Mouse (Mus musculus): ENCODE data around the gene Rps28.

The Rps28 gene

DNA sequence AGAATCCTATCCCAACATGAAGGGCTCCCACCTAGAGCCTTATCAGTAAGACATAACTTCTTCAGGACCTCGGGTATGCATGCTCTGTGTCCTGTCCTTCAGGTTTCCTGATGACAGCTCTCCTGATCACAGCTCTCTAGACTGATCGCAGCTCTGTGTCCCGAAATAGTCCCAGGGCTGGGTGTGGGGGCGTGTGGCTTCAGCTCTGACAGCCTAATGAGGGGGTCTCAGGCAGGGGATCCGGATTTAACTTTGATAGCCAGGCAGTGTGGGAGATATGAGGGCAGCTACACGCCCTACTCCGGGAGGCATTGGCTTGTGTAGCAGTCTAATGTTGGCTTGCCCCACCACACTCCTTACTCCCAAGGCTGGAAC, 13.2 kb downstream of the Rps28 start:
- no peak for DNase-seq

DNA sequence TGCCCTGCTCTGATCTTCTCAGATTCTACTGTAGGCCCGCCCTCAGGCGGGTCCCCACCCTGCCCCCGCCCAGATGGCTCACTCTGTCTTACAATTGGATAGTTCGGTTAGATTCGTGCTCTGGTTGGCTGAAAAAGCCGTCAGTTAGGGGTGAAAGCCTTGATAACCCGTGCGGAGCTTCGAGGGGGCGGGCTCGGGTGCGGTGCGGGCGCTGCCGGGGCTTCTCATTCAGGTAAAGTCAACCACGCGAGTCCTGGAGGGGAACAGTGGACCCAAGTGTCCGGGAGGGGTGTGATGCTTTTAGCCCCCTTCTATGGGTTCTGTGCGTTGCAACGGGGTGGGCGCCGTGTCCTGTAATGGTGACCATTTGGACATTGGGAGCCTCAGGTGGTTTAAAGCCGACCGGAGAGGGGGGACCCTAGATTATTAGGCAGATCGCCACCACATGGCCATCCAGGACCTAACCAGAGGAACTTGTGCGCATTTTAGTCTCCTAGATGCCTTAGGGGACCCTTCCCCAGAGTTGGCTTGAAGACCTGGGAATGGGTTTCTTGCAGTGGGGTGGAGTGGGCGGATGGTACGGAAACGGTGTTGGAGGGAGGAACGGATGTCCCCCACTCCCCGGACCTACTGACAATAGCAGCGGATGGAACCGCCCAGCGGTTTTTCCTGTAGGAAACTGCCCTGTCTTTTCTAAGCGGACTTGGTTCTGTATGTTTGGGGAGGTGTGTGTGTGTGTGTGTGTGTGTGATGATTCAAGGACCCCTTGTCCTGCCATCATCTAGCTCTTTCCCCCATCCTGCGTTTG, 13.8 kb downstream of the Rps28 start, which contains the start of gene Kank3:
TSS of gene Kank3 (plus strand) at position 186 of the 808 bp plus-strand sequence.
- DNase-seq = peak; percentile 61 to 76

DNA sequence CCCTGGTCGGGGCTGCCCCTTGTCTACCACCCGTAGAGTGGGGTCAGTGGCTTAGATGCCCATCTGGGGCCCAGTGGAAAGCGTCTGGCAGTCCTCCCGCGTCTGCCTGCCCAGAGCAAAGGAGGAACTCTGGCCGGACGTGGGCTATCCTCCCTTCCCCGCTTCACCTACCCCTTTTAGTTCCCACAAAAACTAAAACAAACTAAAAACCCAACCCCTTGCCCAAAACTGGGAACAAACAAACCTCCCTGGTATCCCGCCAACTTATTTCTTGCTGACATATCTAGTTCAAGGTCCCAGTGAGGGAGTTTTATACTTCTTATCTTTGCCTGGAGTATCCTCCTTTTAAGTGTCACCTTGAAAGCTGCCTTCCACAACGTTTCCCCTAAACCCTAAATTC, 16.2 kb downstream of the Rps28 start:
- no peak for DNase-seq

DNA sequence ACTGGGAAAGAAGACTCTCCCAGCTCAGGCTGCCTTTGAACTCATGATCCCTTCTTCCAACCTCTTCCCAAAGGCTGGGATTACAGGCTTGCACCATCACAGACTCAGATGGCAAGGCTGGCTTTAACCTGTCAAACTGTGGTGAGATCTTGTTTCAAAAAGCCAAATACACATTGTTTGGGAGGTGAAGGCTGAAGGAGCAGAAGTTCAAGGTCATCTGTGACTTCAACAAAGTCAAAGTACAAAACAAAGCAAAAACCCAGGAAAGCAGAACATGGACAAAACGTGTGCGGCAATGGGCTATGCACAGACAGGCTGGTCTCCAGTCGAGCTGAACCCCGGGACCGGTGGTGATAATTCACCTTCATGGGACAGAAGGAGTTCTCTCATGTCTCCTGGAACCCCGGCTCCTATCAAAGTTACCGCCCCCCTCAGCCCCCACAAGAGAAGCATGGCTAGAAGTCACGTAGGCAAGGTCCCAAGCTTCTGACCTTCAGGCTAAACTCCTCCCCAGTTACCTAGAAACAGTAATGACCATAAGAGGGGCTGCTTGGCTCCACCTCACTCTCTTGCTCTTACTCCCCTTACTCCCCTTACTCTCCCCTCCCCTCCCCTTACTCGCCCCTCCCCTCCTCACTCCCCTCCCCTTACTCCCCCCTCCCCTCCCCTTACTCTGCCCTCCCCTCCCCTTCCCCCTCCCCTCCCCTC, 17.0 kb downstream of the Rps28 start:
- DNase-seq = no peak

DNA sequence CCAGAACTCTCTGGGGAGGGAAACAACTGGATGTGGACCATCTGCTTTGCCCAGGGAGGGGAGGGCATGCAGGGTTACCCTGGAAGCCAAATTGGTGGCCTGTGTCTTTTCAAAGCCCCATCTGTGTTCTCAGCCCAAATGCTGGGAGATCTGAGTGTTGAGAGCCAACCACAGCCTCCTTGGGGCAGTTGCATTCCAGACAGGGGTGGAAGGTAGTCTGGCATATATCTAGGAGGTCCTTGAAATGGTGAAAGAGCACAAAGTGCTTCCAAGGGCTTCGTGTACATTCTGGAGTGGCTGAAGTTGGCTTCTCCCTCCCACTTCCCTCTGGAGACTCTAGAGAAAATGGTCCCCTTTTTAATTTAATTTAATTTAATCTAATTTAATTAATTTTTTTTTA, 19.6 kb downstream of the Rps28 start:
- no peak for DNase-seq

DNA sequence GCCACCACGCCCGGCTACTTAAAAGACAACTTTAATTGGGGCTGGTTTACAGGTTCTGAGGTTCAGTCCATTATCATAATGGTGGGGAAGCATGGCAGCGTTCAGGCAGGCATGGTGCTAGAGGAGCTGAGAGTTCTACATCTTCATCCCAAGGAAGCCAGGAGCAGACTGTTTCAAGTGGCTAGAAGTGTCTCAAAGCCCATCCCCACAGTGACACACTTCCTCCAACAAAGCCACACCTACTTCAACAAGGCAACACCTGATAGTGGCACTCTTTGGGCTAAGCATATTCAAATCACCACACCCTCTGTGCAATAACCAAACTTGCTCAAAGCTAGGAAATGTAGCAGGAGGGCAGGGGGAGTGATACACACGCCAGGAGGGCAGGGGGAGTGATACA, 20.2 kb downstream of the Rps28 start:
- no peak for DNase-seq

DNA sequence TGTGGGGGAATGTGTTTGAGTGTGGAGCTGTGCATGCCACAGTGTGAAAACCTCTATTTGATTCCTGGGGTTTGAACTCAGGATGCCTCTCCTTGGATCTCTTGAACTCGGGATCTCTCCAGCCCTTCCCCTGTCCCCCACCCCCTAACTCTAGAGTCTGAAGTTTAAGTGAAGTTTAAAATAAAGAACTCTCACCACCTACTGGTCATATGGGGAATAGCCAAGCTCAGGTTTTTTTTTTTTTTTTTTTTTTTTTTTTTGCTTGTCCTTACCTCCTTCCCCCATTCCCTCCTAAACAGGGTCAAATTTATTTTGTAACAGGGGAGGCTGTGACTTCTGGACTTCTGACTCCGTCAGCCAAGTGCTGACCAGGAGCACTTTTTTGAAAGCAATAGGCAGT, 22.1 kb downstream of the Rps28 start:
- DNase-seq = no peak

DNA sequence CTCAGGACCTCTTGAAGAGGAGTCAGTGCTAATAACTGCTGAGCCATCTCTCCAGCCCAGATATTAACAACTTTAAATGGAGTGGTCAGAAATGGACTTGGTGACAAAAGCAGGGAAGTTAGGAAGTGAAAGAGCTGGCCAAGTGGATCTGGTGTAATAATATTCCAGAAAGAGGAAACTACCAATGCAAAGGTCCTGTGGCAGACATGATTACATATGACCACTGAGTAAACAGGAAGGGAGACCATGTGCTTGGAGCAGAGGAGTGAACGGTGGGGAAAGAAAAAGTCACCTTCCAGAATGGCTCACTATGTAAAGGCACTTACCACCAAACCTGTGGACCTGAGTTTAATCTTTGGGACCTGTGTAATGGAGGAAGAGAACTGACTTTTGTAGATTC, 25.1 kb downstream of the Rps28 start:
- no peak for DNase-seq

DNA sequence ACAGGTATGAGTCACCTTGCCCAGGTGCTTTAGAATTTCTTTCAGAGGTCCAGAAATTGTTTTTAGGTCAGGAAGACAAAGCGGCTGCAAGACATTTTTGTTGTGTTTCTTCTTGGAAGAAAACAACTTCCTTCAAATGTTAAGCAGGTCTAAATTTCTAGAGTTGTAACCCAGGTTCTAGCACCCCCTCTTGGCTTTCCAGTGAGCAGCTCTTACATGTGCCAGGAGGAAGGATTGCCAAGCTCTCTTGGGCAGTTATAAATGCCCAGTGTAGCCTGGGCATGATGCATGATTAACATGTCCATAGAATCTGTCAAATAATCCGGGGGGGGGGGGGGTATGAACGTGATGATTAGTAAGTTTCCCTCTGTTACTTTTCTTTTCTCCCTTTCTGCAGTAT, 26.1 kb downstream of the Rps28 start:
- DNase-seq = no peak

DNA sequence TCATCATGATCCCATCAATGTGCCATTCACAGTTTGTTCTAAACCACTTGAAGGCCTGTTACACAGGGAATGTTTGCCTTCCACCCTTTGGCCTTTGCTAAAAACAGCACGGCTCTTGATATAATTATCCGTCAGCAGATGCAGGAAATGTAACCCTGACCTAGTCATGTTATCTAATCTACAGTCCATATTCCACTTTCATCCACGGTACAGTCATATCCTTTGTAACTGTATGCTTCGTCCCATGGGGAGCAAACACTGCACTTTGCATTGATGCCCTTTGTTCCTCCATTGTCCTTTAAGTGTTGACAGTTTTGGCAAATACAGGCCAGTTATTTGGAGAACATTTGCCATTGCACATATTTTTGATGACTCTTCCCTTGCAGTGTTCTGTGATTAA, 35.6 kb downstream of the Rps28 start:
- no peak for DNase-seq

DNA sequence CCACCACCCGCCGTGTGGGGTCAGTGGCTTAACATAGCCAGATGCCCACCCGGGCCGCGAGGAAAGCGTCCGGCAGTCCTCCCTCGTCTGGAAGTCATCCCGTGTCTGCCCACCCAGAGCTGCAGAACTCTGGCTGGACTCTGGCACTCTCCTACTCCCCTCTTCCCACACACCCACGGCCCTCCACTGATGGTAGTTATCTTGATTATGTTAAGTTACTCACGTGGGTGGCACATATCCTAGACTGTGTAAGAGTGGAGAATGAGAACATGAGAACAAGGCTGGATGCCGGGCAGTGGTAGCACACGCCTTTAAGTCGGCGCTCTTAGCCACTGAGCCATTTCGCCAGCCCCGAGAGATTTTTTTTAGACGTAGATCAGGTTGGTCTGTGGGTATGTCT, 38.0 kb downstream of the Rps28 start:
- no peak for DNase-seq

DNA sequence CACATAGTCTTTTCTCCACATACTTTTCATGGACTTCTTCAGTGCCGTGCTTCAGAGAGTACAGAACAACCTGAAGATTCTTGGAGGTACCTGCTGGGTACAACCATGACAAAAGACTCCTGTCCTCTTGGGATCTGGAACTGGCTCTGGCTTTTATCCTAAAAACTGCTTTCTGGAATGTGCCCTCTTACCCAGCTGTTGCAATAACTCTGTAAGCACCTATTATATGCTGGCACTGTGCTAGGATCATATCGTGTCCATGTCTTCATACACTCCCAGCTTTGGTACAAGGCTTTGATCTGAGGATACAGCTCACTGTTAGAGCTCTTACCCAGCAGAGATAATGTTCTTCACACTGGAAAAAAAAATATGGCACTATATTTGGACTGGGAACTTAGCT, 39.4 kb downstream of the Rps28 start:
- DNase-seq = no peak

DNA sequence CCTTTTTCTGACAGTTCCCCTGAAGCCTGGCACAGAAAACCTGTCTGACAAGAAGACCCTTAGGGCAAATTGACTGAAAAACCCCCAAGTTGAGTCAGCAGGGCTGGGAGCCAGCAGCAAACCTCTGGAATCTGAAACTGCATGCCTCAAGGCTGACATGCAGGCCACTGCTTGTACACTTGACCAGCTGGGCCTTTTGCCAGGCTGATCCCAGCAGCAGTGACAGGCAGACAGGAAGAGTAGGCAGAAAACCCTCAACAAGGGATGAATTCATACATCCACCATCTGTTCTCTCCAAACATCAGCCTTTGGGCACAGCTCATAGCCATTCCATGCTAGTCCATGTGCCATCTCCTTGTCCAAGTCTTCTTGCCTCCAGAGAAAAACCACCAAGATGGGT, 41.0 kb downstream of the Rps28 start:
- no peak for DNase-seq

DNA sequence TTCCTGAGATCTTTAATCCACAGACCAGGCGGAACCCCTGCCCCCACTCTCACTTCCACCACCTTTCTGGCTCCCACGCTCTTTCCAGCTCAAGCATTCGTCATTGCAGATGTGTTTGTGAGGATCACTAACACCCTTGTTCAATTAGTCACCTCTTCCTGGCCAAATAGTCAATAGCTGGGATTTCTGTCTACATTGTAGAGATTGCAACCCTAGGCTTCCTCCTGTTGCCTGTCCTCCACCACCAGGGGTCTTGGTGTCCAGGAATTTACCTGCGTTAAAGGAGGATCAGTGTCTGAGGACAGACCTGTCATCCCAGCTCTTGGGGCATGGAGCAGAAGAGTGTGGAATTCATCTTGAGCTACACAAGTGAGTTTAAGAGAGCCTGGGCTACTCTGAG, 42.3 kb downstream of the Rps28 start:
- no peak for DNase-seq

DNA sequence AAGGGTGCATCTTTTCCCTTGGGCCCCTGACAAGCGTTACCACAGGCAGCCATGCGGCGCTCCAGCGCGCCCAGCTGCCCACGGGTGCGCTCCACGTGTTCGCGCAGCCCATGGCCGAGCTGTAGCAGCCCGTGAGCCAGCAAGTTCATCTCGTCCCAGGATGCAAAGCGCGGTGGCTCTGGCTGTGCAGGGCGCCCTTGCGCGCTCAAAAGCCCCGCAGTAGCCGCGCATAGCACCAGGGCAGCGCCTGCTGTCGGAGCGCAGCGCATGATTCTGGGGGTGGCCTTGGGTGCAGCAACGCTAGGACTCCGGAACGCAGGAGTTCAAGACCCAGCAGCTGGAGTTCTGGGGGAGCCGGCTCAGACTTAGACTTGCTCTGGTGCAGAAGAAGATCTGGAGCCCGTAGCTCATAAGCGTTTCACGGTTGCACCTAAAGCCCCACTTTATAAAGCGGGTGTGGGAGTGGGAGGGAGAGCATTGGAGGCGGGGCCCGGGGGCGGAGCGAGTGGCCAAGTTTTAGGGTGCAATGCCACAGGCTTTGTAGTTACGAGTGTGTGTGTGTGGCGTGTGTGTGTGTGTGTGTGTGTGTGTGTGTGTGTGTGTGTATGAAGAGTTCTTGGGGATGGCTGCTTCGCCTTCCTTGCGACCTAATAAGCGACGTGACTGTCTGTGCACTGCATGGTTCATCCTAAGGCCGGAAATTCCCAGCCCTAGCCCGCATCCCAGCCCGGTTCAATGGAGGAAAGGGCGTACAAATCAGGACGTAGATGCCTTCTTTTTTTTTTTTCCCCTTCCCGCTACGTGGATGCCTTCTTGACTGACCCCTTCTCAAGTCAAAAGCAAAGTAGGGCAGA, 43.0 kb downstream of the Rps28 start, which contains the start of gene Angptl4:
TSS of gene Angptl4 (minus strand) at position 707 of the 854 bp plus-strand sequence.
- peak; percentile 57 to 75 for DNase-seq

DNA sequence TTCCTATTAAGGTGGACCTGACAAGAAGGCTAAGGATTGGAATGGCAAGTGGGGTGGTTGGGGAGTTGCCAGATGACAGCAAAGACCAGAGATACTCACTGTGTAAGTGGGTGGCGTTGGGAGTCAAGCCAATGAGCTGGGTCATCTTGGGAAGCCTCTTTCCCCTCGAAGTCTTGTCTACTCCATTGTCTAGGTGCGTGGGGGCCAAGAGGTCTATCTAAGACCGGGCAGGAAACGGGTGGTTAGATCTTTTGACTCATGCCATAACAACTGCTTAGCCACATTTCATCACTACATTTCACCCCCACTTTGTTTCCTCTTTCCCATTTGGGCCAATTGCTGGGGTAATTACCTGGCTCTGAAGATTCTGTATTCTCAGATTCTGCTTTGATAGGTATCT, 43.9 kb downstream of the Rps28 start:
- no peak for DNase-seq

DNA sequence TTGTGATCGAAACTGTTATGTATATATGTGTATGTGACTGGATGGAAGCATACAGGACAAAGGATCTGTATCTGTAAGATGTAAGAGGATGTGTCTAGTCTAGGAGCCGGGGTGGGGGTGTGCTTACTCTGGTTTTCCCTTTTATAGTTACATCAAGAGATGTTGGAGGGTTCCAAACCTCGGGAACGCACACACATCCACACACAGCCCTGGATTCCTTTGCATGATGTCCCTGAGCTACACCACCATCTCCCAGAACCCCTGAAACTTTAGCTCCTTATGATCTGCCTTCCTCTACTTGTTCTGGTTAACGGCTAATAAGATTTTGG, 44.4 kb downstream of the Rps28 start:
- no peak for DNase-seq

DNA sequence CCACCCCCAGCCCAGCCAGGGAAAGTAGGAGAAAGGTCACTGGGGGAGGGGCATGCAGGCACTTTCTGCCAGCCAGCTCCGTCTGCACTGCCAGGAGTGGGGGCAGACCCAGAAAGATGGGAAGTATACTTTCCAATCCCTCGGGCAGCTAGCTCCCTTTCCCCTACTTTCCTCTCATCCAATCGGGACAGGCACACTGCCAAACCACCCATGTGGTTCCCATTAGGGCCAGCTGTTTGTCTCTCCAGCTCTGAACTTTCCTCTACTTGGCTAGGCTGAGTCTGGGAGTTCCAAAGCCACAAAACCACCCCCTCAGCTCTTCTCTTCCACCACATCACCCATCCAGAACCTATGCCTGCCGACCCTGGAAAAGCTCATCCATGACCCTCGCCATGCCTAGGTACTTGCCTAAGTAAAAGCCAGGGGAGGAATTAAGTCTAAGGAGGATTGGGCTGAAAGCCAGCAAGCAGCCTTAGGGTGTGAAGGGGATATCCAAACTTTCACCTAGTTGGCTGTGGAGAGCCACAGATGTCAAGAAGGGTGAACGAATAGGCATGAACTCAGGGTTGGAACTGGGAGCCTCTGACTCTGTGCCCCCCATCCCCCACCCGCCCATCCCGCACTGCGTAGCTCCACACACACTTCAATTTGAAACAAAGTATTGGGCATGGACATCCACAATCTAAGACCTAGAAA, 44.9 kb downstream of the Rps28 start:
- DNase-seq = peak; percentile 26 to 28

DNA sequence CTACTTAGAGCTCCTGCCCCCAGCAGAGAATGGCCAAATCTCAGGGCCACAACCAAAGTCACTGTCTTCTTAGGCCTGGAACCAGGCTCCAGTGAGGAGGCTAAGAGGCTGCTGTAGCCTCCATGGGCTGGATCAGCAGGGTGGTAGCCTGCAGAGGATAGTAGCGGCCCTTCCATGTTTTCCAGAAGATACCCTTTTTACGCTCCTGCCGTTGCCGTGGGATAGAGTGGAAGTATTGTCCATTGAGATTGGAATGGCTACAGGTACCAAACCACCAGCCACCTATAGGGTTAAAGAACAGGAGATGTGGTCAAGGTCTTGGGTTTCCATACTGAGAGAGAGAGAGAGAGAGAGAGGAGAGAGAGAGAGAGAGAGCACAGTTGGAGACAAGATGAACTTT, 49.1 kb downstream of the Rps28 start:
- DNase-seq = no peak

DNA sequence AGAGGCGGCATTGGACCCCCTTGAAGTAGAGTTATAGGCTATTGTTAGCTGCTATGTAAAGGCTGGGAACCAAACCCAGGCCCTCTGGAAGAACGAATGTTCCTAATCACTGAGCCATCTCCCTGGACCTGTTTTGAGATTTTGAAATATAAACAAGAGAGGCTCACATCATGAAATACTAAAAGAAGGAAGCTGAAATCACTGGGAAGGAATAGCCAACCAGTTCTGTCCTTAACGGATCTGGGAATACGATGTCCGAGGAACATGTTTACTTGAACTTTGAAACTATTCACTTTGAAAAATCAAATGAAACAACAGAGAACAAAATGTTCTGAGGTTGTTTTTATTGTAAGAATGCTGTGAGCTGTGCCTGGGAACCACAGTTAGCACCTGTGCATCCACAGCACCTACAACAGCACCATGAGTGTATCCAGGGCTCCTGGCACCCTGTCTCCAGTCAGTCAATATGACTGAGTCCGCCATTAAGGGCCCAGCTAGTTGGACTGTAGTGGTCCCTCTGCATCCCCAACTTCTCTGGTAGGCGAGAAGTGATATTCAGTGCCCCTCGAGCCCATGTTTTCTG, 49.7 kb downstream of the Rps28 start:
- no peak for DNase-seq

DNA sequence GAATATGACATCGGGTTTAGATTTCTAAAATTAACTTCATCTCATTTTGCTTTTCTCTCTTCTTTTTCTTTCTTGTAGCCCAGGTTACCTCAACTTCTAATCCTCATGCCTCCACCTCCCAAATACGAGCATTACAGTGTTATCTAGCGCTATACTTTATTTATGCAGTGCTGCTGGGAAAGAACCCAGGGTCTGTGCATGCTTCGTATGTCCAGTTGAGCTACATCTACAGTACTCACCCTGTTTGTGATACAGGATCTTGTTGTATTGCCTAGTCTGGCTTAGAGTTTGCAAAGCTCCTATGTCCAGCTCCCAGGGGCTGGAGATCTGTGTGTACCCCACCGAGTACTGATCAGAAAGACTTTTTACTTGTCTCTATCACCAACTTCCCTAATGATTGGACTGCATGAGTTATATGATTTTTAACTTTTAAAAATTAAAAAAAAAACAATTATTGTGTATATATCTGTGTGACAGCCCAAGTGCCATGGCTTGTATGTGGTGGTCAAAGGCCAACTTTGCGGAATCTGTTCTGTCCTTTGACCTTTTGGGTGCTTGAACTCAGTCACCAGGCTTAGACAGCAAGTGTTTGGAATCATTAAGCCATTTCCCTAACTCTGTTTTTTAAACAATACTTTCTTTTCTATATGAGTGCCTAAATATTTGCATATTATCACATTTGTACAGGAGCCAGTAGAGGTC, 50.3 kb downstream of the Rps28 start:
- DNase-seq = no peak

DNA sequence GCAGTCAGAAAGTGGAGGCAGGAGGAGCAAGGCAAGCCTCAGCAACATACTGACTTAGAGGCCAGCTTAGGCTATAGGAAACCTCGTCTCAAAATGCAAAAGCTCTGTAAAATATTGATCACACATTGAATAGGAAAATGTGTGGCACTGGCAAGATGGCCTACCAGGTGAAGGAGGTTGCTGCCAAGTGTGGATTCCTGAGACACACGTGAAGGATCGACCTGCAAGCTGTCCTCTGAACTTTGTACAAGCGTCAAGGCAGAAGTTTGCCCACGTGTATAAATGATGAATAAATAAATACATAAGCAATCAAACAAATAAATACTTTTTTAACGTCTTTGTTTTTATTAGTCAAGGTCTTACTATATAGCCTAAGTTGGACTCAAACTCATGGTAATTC, 50.9 kb downstream of the Rps28 start:
- DNase-seq = no peak

Measured in thymus, adult 18-20 months (tissue).